Mouse (Mus musculus): ENCODE data around the gene Zscan4-ps3. TPM values are rescaled to one million over a fixed set of nuclear protein-coding genes. Genes with fewer than 3 reads are reported as not detected.
"Not testable (repeated sequence)": the region's sequence is repeated elsewhere in the genome, so short reads cannot be mapped to it uniquely, and the experiment has no call there.

Zscan4-ps3 gene
- polyA plus RNA-seq (2015; fragmentation: Nextera tagmentation; extraction: Ambion mirVana), result not detected in 2 replicates

DNA sequence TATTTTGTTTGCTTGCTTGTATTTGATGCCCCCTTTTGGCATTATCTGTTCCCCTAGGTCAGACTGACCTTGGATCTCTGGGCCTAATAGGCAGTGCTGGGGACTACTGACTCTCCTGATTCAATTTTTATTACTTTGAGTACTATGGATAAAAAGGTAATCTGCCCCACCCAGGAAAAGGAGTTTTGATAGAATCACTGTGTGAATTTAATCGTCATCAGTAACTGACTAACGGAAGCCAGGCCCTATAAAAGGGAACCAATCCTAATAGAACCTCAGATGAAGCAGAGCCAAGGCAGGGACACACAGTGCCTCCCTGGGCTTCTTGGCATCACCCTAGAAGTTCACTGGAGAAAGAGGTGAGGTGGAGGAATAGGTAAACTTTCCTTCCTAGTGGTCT, at the start of gene Zscan4-ps3:
Zscan4-ps3 (plus strand) TSS at position 301 of the 400 bp plus-strand sequence.
- not testable (repeated sequence) for ATAC-seq; H3K36me3 ChIP-seq (ENCODE audit: control insufficient read depth, insufficient read depth, low read length); H3K4me2 ChIP-seq (ENCODE audit: low read length); H3K9ac ChIP-seq (ENCODE audit: low read depth, low read length); H3K4me3 ChIP-seq (ENCODE audit: low read depth, low read length); H3K4me1 ChIP-seq (ENCODE audit: control insufficient read depth, insufficient read depth, low read length); H3K9me3 ChIP-seq (replicated peaks; ENCODE audit: control insufficient read depth, low read length, poor library complexity, severe bottlenecking); H3K27me3 ChIP-seq (ENCODE audit: control insufficient read depth, insufficient read depth, low read depth, low read length); H3K27ac ChIP-seq (ENCODE audit: low read length)
- WGBS, result 84% methylated on average over 2 of the region's 2 CpGs

- H3K27ac ChIP-seq (ENCODE audit: low read length); H3K36me3 ChIP-seq (ENCODE audit: control insufficient read depth, insufficient read depth, low read length); H3K4me2 ChIP-seq (ENCODE audit: low read length); H3K9ac ChIP-seq (ENCODE audit: low read depth, low read length); H3K4me3 ChIP-seq (ENCODE audit: low read depth, low read length); H3K9me3 ChIP-seq (replicated peaks; ENCODE audit: control insufficient read depth, low read length, poor library complexity, severe bottlenecking); H3K4me1 ChIP-seq (ENCODE audit: control insufficient read depth, insufficient read depth, low read length); H3K27me3 ChIP-seq (ENCODE audit: control insufficient read depth, insufficient read depth, low read depth, low read length); ATAC-seq: not testable (repeated sequence)
- 11% methylated on average over 8 of the region's 8 CpGs for WGBS
Observed at GRCm38 (mm10) chr7:11617082-11617481, 8.0 kb downstream of the Zscan4-ps3 start.

Other genes with a start within 250 kb of the Zscan4-ps3 start
- not detected in 2 replicates for gene Zscan4f, start 211.4 kb upstream of the Zscan4-ps3 start, polyA plus RNA-seq (2015; fragmentation: Nextera tagmentation; extraction: Ambion mirVana)
- gene Zscan4-ps2, start 95.0 kb upstream of the Zscan4-ps3 start, polyA plus RNA-seq (2015; fragmentation: Nextera tagmentation; extraction: Ambion mirVana), result not detected in 2 replicates
- not detected in 2 replicates for gene Vmn1r72, start 70.8 kb downstream of the Zscan4-ps3 start, polyA plus RNA-seq (2015; fragmentation: Nextera tagmentation; extraction: Ambion mirVana)
- not detected in 2 replicates for gene Vmn1r73, start 121.0 kb downstream of the Zscan4-ps3 start, polyA plus RNA-seq (2015; fragmentation: Nextera tagmentation; extraction: Ambion mirVana)
- gene Vmn1r74, start 224.7 kb downstream of the Zscan4-ps3 start, polyA plus RNA-seq (2015; fragmentation: Nextera tagmentation; extraction: Ambion mirVana), result not detected in 2 replicates

Measured in midbrain, embryonic 16.5 days (tissue).